Mouse (Mus musculus): Measurements from ENCODE around the gene Hapln2.

Gene Hapln2

DNA sequence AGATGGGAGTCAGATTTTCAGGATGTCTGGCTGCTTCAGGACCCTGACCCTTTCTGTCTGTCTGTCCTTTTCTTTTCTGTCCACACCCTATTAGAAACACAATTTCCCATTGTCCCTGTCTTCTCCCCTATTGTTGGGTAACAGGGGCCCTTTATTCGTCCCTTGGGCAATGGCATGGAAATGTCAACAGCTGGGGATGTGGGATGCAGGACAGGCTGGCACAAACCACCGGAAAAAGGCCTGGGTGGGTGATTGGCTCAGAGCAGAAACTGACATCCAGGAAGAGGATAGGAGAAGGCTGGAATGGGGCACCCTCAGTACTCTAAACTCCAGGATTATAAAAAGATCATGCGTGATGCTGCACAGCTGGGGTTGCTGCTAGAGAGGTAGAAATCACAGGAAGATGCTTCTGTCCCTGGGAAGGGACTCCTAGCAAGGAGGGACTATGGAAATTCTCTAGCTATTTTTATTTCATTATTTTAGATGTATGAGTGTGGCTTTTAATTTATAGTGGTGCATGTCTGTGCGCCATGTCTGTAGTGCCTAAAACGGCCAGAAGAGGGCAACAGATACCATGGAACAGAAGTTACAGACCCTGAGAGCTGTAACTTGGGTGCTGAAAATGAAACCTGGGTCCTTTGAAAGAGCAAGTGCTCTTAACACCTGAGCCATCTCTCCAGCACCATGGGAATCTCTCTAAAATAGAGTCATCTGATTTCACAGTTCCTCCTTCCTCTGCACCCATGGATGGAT is at the start of gene Hapln2:
Hapln2 (minus strand) TSS at position 150 of the 753 bp plus-strand sequence.
- peak in 1 of 2 experiments; percentile 18 for DNase-seq

DNA sequence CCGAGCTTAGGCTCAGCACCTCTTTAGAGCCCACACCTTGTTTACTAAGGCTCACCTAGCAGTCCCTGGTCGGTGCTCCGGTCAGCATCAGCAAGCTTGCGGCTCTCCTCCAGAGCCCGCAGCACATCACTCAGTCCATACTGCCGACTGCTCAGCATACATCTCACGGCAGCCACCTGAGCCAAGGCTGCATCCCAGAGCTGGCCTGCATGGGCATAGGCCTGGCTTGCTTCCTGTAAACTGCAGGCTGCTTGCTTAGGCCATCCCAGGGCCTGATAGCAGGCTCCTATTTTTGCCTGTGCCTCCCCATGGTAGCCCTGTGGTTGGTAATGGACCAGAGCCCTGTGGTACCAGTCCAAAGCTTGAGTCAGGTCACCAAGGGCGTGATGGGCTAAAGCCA is 47.4 kb upstream of the Hapln2 start:
- DNase-seq, result peak in 1 of 2 experiments; percentile 35

DNA sequence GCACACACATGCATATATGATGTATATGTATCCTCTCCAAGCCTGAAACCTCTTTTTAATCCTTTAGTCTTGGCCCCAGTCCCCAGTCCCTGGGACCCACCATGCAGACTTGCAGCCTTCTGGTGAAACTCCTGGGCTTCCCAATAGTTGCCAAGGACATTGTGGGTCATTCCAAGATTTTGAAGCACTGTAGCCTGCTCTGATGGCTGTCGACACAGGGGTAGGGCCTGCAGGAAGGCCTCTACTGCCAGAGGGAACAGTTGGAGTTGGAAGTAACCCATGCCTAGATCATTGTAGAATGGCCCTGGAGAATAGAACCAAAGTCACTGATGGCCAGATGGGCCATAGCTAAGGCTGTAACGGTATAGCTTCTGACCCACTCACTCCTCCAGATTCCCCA is 47.0 kb upstream of the Hapln2 start:
- DNase-seq, result no peak

DNA sequence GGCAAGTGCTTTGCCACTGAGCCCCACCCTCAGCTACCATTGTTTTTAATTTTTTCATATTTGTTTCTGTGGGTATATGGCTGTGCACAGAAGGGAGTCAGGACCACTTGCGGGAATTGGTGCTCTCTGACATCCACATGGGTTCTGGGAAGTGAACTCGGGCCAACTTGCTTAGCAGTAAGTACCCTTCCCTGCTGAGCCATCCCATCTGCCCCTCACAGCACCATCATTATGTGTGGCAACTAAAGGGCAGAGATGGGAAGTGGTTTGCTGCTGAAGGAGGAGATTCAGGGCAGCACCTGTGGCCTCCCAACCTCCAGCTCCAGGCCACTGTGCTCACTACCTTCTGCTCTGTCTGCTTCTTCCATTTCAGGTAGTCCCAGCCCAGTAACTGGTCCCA is 46.2 kb upstream of the Hapln2 start:
- DNase-seq, result peak in 1 of 2 experiments; percentile 47

DNA sequence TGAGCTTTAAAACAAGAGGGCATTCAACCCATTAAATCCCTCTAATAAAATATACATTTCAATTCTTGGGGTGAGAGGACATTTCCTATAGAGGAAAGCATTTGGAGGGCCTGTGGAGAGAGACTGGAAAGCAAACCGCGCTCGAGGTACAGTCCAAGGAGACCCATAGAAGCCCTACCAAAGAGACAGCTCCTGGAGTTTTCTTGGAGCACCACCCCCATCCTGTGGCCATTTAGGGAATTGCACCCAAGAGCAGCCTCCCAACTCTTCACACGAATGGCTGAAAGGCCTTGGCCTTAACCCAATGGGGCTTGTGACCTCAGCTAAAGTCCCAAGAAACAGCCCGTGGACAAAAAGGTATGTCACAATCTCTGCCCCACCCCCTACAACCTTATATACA is 44.4 kb upstream of the Hapln2 start:
- peak; percentile 93 to 94 for DNase-seq

DNA sequence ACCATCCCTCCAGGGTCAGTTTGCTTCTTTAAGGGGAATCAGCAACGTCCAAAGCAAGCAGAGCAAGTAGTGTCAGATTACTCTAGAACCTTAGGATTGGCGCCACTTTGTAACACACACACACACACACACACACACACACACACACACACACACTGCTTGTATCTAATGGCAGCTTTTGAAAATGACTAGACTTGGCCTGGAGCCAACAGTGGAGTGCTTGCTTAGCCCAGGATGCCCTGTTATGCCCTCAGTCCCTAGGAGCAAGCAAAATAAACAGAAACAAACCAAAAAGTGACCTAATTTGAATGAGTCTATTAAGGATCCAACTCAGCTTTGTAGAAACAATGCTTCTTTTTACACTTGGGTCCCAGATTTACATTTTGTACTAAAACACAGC is 41.0 kb upstream of the Hapln2 start:
- DNase-seq, result no peak

DNA sequence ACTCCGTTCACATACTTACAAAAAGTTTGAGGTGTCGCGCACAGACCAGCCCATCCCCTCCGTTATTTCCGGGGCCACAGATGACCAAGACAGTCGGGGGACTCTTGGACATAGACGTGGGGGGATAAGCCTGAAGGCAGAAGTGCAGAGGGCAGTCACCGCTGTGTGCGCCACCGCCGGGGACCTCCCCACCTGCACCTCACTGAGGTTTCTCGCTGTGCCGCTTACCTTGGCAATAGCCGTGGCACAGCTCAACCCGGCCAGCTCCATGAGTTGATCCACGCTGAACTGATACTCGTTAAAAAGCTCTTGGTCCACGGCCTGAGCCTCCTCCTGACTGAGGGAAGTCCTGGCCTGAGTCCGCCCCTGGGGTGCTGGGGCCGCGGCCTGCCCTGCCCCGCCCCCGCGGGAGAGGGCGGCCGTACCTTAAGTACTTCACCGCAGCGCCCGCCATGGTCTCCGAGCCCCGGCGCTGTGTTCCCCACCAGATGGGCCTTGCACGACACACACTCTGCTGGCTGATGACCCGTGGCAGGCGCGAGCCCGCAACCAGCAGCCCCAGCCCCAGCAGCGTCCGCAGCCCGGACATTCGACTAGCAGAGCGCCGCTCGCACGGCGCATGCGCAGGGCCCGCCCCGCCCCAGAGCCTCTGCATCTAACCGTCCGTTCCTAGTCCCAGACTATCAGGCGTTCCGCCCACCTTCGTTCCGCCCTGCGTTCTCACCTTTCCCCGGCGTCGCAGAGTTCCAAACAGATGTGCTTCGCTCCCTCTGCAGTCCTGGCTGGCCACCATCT is 30.7 kb upstream of the Hapln2 start, which contains the start of gene Naxe:
Naxe (minus strand) TSS at position 594 of the 795 bp plus-strand sequence.
- DNase-seq, result peak; percentile 87 to 91

DNA sequence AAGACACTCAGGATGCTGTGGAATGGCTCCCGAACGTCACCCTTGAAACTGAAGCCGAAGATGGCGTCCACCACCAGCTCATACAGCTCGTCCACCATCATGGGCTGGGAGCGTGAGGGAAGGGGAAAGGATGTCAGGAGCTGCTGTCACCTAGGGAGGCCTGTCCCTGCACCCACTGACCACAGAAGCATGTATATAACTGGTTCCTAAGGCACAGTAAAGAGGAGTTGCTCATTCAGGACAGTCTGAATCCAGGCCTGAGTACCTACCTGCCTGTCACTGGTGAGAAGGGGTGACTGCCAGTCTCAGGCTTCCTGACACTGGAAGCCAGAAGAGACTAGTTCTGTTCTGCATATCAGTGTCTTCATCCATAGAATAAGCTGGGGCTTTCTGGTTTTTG is 29.6 kb upstream of the Hapln2 start:
- DNase-seq, result no peak

DNA sequence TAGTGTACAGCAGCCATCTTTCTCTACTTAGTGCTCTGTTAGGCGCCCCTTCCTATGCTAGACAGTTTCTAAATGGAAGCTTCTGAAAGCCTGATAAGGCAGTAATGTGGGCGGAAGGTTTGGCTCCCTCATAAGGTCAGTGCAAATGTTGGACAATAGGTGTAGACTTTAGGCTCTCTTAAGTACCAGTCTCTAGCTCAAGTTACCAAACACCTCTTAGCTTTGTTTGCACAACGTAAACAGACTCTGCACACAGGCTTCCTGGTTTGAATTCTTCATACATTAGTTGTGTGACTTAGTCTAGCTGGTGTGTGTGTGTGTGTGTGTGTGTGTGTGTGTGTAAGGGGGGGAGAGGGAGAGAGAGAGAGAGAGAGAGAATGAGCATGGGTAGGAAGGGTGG is 22.1 kb upstream of the Hapln2 start:
- no peak for DNase-seq

DNA sequence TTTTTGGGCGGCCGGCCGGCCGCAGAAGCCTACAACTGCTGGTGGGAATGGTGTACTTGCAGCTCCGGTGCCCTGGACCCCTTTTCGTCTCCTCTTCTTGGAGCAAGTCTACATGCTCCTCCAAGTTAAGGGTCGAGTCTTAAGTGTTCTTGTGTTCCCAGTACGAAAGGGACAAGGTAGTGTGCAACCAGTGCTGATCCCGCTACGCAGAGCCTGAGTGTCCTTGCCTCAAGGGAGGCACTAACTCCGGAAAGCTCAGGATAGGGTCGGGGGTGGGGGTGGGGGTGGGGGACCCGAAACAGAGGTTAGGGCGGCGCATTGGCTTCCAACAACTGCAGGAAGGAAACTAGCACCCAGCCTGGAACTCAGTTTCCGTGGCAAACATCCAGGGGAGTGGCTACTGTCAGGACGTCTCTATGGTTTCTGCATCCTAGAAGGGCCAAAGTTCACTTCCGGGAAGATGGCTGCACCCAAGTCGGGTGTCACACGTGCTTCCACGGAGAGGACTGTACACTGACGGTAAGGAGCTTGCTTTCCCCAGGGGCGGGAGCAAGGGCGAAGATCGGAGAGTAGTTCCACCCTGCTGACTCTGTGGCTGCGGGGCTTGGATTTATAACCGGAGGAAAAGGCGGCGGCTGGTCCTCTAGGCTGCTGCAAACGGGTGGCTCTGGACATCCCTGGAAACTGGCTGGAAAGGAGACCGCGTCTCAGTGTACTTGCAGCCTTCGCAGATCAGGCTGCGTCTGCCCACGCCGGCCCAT is 15.5 kb upstream of the Hapln2 start, which contains the start of gene Gpatch4:
Gpatch4 (plus strand) TSS at position 448 of the 761 bp plus-strand sequence.
- DNase-seq, result peak; percentile 80 to 87

DNA sequence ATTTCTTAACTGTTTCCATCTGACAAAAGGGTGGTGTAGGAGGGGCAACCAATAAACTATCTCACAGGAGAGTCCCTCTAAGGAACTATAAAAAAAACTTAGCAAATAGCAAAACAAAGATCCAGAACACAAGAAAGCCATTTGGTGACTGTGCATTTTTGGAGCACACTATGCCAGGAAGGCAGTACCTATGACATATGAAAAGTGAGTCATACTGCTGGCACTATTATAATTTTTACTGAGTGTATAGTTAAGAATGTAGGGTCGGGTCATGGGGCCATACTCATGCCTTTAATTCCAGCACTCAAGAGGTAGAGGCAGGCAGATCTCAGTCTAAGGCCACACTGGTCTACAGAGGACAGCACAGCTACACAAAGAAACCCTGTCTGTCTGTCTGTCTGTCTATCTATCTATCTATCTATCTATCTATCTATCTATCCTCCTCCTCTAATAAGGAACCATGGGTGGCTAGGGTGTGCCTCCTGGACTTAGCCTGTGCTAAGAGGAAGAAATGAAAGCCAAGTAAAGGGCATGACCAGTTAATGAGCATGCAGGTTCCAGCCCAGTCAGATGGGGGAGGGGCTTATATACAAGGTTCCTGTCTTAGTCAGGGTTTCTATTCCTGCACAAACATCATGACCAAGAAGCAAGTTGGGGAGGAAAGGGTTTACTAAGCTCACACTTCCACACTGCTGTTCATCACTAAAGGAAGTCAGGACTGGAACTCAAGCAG is 8.3 kb upstream of the Hapln2 start:
- no peak for DNase-seq

DNA sequence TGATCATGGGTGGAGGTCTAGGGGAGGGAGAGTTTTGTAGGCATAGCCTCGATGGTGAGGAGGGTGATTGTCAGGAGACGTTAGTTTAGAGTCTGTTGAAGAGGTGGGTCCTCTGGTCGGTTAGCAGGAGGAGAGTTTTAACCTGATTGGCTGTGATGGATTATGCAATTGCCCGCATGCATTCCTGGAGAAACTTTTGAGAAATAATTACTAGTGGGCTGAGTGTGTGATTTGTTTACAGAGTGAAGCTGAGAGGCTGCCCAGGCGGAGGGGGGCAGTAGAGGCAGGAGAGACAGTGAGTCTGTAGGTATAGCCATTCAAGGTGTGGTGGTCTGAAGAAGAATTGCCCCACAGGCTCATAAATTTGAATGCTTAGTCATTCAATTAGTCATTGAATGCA is 6.1 kb upstream of the Hapln2 start:
- DNase-seq, result no peak

DNA sequence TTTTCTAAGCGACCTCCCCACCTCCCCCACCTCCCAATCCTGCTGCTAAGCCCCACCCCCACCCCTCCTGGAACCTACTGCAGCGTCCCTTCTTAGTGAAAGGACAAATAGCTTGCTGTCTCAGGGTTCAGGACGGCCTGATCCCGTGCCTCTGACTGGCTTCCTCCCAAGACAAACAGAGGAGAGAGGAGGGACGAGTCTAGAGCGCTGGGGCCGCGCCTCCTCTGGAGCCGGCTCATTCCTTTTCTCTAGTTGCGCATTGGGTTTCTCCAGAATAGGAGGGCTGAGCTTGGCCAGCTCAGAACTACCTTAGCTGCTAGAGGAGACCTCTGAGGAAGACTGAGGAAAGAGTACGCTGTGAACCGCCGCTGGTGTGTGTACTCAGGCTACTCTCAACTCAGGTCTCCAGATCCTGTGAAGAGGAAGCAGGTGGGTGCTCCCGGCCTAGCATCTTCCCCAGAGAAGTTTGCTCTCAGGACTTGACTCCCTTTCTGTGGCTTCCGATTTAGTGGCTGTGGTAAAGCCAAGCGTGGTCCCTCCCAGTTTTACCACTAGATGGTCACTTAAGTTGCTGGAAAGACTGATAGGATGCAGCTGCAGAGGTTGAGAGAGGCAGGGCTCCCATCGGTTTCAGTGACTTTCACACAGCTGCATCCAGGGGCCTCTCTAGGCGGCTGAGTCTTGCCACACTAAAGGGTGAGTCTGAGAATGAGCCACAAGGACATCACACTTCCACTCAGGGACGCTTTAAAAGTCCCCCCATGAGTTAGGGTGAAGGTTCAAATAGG is 3.4 kb upstream of the Hapln2 start:
- DNase-seq, result peak in 1 of 2 experiments; percentile 23

DNA sequence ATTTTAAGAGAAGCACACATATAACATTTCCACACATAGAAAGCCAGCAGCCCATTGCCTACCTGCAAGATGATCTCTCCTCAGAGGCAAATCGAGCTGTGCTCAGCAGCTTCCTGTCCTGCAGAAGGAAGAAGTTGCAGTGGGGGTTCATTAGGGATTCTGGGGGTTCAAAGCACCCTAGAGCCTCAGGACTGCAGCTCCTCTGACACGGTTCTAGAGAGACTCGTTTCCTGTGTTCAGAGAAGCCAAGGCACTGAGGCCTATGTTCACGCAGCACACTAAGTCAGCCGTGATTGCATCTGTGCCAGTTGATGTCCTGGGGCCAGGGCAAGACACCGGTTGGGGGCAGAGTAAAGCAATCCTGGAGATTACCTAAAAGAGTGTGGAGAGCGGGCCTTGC is 560 bp downstream of the Hapln2 start:
- DNase-seq, result no peak

DNA sequence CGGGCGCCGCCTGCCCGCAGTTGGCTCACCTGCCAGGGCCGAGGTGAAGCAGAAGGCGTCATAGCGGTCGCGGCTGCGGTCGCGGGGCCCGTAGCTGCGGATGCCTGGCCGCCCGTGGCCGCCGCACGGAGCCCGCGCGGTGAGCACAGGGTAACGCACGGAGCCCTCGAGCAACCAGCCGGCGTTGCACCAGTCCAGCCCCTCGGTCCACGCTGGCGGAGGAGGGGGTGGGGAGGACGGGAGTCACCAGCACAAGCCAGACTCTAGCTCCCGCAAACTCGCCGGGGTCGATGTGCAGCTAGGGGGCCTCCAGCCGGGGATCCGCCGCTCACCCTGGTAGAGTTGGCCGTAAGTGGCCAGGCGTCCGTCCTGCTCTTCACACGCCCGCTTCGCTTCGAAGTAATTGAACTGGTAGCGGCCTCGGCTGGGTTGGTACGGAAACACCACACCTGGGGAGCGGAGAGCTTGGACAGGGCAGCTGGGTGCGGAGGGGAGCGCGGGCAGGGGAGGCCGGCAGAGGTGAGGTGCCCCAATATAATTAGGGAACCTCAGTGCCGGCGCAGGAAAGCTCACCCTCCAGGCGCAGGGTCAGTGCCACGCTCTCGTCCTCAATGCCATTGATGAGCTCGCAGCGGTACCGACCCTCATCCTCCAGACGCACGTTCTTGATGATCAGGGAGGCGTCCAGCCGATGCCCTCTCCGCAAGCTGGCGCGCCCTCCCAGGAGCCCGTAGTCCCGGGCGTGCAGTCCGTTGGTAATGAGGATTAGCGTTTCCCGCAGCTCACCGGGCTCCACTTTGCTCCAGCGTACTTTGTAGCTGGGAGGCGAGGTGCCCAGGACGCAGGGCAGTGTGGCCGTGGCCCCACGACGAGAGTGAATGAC is 4.0 kb downstream of the Hapln2 start:
- DNase-seq, result peak; percentile 23 to 35

DNA sequence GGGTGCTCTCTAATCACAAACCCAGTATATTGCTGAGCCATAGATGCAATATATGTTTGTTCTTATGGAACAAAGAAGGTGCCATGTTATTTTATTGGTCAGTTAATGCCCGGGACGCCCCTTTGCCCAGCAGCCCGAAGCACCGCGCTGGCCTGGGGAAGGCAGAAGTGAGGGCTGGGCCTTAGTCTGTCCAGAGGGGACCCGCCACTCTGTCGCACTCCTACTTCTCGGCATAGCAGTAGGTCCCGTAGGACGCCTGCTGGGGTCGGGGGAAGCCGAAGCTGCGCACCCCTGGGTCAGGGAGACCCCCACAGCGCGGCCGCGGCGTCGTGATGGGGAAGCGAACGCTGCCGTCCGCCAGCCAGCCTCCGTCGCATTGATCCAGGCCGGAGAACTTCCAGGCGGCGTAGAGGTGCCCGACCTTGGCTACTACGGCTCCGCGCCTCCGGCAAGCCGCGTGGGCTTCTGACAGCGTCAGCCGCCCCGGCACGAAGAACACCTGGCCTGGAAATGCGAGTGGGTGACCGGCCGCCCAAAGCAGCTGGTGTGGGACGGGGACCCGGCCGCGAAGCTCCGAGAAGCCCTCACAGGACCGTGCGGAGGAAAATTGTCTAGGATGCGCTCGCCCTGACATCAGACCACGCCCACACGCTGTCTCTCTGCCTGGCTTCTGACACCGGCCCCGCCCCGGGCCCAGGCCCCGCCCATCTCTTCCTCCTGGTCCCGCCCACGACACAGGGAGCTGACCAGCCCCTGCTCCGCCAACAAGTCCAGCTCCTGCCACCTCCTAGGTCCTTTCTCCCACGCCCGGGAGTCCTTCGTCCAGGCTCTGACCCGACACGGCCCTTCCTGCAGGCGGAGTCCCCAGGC is 4.8 kb downstream of the Hapln2 start:
- DNase-seq, result peak; percentile 92 to 96

DNA sequence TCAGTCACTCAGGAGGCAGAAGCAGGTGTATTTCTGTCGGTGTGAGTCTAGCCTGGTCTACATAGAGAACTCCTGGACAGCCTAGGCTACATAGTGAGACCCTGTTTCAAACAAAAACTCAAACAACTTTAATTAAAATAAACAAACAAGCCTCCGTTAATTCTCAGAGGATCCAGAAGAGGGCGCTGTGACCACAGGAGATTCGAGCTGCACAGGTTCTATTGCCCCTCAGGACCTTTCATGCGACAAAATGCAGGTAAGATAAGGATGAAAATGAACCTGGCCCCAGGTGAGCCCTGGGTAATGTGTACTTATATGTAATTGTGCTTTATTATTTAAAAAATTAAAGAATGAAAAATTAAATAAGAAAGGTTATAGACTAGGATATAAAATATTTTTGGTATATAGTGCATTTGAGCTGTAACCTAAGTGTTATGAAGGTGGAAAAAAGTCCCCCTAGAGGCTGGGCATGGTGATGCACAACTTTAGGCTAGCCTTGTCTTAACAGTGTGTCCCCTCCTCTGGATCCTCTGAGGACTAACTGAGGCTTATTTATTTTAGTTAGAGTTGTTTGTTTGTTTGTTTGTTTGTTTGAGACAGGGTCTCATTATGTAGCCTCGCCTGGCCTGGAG is 16.6 kb downstream of the Hapln2 start:
- peak; percentile 36 to 60 for DNase-seq

DNA sequence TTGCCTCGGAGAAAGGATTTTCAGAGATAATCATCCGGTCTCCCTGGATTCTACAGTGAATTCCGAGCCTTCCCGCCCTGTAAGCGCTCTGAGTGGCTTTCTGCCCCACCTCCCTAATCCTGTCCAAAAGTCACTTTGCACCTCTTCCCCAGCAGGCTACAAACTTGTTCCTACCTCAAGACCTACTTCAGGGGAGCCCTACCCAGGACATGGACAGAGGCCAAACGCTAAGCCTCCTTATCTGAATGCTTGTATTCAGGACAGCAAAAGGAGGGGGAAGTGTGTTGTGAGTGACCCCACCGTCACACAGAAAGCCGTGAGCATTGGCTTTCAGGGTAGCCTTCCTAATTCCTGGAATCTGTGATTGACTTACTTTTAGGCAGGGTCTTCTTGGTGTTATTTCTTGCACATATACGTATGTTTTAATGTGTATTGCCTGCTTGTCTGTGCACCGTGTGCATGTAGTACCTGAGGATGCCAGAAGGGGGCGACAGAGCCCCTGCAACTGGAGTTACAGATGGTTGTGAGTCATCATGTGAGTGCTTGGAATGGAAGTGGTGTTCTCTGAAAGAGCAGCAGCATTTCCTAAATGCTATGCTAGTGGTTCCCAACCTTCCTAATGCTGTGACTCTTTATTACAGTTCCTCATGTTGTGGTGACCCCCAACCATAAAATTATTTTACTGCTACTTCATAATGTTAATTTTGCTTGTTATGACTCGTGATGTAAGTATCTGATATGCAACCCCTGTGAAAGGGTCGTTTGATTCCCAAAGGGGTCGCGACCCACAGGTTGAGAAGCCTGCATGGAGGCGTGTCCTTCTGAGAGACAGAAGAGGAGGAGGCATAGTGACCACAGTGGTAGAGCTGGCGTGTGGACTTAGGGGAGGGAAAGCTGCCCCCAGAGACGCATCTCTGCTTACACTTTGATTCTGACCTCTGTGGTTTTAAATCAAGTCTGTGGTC is 21.3 kb downstream of the Hapln2 start:
- peak in 1 of 2 experiments; percentile 19 for DNase-seq
